Mouse (Mus musculus) heart, embryonic 10.5 days (tissue): ENCODE measurements around the gene Gyg. TPM values are rescaled to one million over a fixed set of nuclear protein-coding genes. Genes with fewer than 3 reads are reported as not detected.
A peak's percentile ranks its signal among the peaks of the same experiment; 100 is the strongest.

ENCODE experiments used
- DNase-seq: peaks from one replicate; pipeline ENCODE4 v3.0.0-alpha.2; 2017; ENCODE audit warnings: low spot score
- H3K27ac ChIP-seq: fragments of 300-500 bp; sonication (generic); 2 replicates; pipeline ENCODE4 v1.5.1; 2016; ENCODE audit warnings: mild to moderate bottlenecking
- H3K27me3 ChIP-seq: fragments of 300-500 bp; sonication (generic); 2 replicates; pipeline ENCODE4 v1.6.1; 2016; ENCODE audit warnings: mild to moderate bottlenecking; ENCODE audit not compliant: poor library complexity, insufficient read depth, severe bottlenecking
- H3K36me3 ChIP-seq: fragments of 300-500 bp; sonication (generic); 2 replicates; pipeline ENCODE4 v1.6.1; 2016; ENCODE audit warnings: mild to moderate bottlenecking, moderate library complexity
- H3K4me1 ChIP-seq: fragments of 300-500 bp; sonication (generic); 2 replicates; pipeline ENCODE4 v1.6.1; 2016; ENCODE audit warnings: mild to moderate bottlenecking
- H3K4me3 ChIP-seq: fragments of 300-500 bp; sonication (generic); 2 replicates; pipeline ENCODE4 v1.5.1; 2016; ENCODE audit warnings: mild to moderate bottlenecking, moderate library complexity
- H3K9me3 ChIP-seq: fragments of 300-500 bp; sonication (generic); 2 replicates; pipeline ENCODE4 v1.6.1; 2016; ENCODE audit warnings: mild to moderate bottlenecking, moderate library complexity
- WGBS: fragments of 180-500 bp; shearing (Covaris S2); methylation state at CpG from one replicate; pipeline ENCODE4 v1.1.7; 2016; 5-methylcytosine and 5-hydroxymethylcytosine counted together
- polyA plus RNA-seq: library from polyadenylated mRNA; unstranded; fragments of >200 nt; fragmentation: Nextera tagmentation; extraction: Ambion mirVana; gene quantifications from 2 replicates; pipeline ENCODE4 v1.2.1, GENCODE M21; 2016

Gyg gene
- polyA plus RNA-seq, 1 experiment from 2014 or later, result 444 TPM

DNA sequence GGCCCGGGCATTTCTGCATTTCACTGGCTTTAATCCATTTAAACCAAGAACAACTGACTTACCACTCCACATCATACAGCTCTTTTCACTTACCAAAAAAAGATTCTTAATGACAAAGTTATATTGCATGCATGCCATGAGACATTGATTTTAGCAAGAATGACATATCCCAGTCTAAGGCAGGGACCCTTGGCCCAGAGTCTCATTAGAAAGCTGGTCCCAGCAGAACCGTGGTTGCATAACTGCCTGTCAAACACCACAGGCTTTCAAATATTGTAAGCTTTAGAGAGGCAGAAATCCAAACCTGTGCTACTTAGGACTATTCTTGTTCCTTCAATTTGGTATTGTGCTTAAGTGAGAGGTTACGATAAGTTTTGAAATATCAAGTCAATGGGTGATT is 11.4 kb downstream of the Gyg start:
- H3K27me3 ChIP-seq, result no peaks in the 10 kb centered on the region
- no peaks in the 10 kb centered on the region for H3K9me3 ChIP-seq
- H3K4me1 ChIP-seq, result peaks cover 59% of the 10 kb centered on the region
- no peak overlapping the region for H3K4me3 ChIP-seq
- peak overlapping the region; percentile 77; the same call in 1 of the 2 replicates for H3K27ac ChIP-seq
- WGBS, result 80% methylated on average over 3 of the region's 3 CpGs
- peaks cover 58% of the 10 kb centered on the region for H3K36me3 ChIP-seq
- no peak for DNase-seq

DNA sequence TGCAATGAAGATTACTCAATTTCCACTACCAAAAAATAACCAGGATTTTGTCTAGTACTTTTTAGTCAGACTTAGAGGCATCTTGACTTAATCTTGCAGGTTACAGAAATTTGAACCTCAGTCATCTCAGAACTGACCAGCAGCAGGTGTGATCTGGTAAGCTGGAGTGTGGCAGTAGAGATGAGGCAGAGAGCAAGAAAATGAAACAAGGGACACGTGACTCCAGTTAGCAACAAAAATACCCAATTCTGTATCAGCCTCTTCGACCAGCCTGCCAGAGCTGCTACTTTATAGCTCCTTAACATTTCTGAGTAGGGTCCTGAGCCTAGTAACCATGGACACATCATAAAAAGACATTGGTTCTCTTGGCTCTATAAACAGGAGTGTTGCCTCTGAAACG is 12.5 kb downstream of the Gyg start:
- H3K36me3 ChIP-seq, result peaks cover 58% of the 10 kb centered on the region
- no peak overlapping the region for H3K4me3 ChIP-seq
- H3K27ac ChIP-seq, result peak overlapping the region; percentile 80
- peaks cover 47% of the 10 kb centered on the region for H3K4me1 ChIP-seq
- no peak for DNase-seq
- H3K9me3 ChIP-seq, result no peaks in the 10 kb centered on the region
- WGBS, result 54% methylated on average over 3 of the region's 3 CpGs
- H3K27me3 ChIP-seq, result no peaks in the 10 kb centered on the region

DNA sequence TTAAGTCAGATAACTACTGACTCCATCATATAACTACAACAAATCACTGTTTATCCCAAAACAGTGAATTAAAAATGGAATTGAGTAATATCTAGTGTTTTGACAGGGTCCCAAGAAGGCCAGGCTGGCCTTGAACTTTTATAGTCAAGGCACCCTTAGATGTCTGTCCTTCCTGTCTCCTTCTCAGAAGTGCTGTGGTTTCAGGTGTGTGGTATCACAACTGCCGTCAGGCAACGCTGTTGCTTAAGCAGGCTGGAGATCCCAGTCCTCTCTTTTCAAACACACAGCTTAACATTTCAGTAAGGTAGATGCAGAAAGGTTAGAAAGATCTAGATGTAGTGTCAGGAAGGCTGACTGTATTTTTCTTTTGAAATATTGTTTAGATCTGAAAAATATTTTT is 13.0 kb downstream of the Gyg start:
- Histone ChIP-seq H3K4me3 (no peak overlapping the region), H3K27me3 (no peaks in the 10 kb centered on the region), H3K4me1 (peaks cover 46% of the 10 kb centered on the region), H3K36me3 (peaks cover 60% of the 10 kb centered on the region), H3K9me3 (no peaks in the 10 kb centered on the region), H3K27ac (peak overlapping the region; percentile 80)
- 56% methylated on average over 2 of the region's 2 CpGs for WGBS
- no peak for DNase-seq

DNA sequence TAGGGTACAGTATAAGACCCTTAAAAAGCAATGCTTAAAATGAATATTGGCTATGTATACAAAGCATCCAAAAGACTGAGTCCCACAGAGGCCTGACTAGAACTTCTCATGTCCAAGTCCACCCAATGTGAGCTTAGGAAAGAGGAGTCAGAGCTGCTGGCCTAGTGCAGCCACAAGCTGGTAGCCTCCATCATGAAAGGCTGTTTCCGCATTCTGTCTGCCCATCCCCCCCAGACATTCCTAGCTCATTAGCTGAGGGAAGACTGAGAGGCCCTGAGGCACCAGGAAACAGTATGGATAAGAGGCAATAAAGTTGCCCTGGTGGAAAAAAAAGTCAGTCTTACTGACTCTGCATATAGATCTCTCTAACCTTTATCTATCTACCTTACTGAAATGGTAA is 13.4 kb downstream of the Gyg start:
- 7% methylated on average over 1 of the region's 1 CpGs for WGBS
- Histone ChIP-seq H3K4me3 (no peak overlapping the region), H3K27ac (peak overlapping the region; percentile 80), H3K27me3 (no peaks in the 10 kb centered on the region), H3K4me1 (peaks cover 43% of the 10 kb centered on the region), H3K9me3 (no peaks in the 10 kb centered on the region), H3K36me3 (peaks cover 62% of the 10 kb centered on the region)
- DNase-seq, result no peak

DNA sequence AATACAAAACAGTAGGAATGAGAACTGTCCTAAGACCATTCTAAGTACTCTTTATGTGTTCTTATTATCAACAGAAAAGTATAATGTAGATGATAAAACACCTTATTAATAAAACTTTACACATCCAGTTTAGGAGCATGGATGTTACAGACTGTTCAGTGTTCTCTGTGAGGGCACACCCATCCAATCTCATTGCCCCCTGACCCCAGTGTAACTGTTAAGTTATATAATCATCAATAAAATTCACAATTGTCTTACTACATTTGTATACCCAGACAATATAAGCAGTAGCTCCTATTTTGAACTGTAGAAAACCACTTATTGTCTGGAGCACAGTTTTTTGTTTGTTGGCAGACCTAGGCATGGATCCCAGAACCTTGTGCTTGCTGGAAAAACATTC is 13.9 kb downstream of the Gyg start:
- no peak for DNase-seq
- H3K27ac ChIP-seq, result peak overlapping the region; percentile 80
- no peaks in the 10 kb centered on the region for H3K9me3 ChIP-seq
- no peaks in the 10 kb centered on the region for H3K27me3 ChIP-seq
- H3K4me1 ChIP-seq, result peaks cover 42% of the 10 kb centered on the region
- H3K36me3 ChIP-seq, result peaks cover 65% of the 10 kb centered on the region
- H3K4me3 ChIP-seq, result no peak overlapping the region

DNA sequence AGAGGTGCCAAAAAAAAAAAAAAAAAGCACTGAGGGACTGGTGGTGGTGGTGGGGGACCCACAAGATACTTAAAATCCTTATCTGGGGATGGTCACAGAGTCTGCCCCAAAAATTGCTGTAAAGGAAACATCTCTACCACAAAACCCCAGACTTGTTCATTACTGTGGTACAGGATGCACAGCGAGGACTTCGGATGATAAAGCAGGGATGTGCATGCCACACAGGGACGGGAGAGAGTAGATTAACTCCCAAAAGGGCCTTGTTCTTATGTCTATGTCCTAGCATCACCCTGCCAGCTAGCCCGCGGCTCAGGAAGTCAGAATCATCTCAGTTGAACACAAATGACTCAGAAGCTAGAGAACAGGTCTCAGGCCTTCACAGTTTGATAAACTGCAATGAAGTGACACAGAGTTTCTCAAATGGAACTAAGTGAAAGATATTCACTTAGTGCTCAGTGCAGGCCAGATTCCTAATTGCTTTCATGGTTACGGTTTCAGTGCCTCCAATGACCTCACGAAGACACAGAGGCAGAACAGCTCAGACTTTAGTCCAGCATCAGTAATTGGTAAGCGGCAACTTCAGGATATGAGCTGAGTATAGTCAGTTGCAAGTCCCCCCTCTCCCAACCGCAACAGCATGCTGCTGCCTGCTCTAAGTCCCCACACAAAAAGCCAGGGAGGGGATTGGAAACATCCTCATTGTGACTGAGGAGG is 18.1 kb downstream of the Gyg start:
- Histone ChIP-seq H3K27ac (peak overlapping the region; percentile 48; the same call in 1 of the 2 replicates), H3K4me3 (no peak overlapping the region), H3K36me3 (peaks cover 87% of the 10 kb centered on the region), H3K4me1 (peaks cover 39% of the 10 kb centered on the region), H3K27me3 (no peaks in the 10 kb centered on the region), H3K9me3 (no peaks in the 10 kb centered on the region)
- WGBS, result 80% methylated on average over 9 of the region's 9 CpGs
- DNase-seq, result no peak

DNA sequence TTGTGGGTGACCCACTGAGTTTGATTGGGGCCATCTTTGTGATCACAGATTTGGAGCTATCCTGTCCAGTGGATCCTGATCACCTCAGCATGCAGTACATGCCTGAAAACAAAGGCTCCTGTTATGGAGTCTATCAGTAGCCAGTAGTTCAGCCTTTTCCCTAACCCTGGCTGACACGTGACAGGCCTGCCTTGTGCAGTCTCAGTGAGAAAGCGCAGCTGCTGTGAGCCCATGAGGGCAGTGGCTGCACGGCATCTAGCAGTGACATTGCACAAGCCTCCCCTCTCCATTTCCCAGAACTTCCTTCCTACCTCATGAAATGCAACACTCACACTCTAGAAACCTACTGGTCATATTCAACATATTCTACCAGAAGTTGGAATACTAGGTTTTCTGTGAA is 20.6 kb downstream of the Gyg start:
- peaks cover 90% of the 10 kb centered on the region for H3K36me3 ChIP-seq
- no peak for DNase-seq
- peak overlapping the region; percentile 37; the same call in 1 of the 2 replicates for H3K27ac ChIP-seq
- H3K9me3 ChIP-seq, result no peaks in the 10 kb centered on the region
- no peak overlapping the region for H3K4me3 ChIP-seq
- 45% methylated on average over 3 of the region's 3 CpGs for WGBS
- no peaks in the 10 kb centered on the region for H3K27me3 ChIP-seq
- H3K4me1 ChIP-seq, result peaks cover 47% of the 10 kb centered on the region

DNA sequence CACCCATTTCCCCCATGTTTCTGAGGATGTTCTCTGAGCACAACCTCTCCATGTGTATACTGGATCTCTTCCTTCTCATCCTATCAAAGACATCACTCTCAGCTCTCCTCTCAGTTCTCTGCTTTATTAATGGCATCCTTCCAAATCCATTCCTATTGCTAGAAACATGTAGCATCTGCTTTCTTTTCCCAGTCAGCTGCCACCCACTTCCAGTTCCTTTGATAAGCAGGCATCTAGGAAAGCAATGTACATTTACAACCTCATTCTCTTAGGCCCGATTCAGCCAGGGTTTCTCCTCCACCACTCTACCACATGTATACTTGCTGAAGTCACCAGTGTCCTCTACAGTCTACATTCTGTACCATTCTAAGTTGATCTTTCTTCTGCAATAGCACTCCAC is 21.4 kb downstream of the Gyg start:
- DNase-seq, result no peak
- Histone ChIP-seq H3K4me3 (no peak overlapping the region), H3K27ac (0 out of 2 replicates have a peak overlapping the region, but pooled peaks have one; percentile 37), H3K9me3 (no peaks in the 10 kb centered on the region), H3K36me3 (peaks cover 90% of the 10 kb centered on the region), H3K27me3 (no peaks in the 10 kb centered on the region), H3K4me1 (peaks cover 47% of the 10 kb centered on the region)
- WGBS, result 57% methylated on average over 1 of the region's 1 CpGs

DNA sequence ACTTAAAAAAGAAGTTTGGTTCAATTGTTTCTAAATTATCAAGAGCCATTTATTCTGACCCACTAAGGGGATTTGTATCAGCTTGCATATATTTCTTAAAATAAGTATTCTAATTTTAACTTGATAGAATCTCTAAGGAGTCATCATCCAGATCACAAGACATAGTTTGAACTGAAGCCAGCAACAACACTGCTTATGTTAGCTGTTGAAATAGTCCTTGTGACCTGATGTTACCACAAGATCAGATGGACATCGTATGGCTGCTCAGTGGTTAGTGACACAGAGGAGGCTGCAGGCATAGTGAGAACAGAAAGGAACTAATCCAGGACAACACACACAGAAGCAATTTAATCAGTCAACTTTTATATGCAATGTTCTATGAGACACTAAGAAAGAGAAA is 22.4 kb downstream of the Gyg start:
- Histone ChIP-seq H3K27ac (no peak overlapping the region; the same call in 1 of the 2 replicates), H3K9me3 (no peaks in the 10 kb centered on the region), H3K4me3 (no peak overlapping the region), H3K4me1 (peaks cover 47% of the 10 kb centered on the region), H3K27me3 (no peaks in the 10 kb centered on the region), H3K36me3 (peaks cover 91% of the 10 kb centered on the region)
- 86% methylated on average over 1 of the region's 1 CpGs for WGBS
- no peak for DNase-seq

DNA sequence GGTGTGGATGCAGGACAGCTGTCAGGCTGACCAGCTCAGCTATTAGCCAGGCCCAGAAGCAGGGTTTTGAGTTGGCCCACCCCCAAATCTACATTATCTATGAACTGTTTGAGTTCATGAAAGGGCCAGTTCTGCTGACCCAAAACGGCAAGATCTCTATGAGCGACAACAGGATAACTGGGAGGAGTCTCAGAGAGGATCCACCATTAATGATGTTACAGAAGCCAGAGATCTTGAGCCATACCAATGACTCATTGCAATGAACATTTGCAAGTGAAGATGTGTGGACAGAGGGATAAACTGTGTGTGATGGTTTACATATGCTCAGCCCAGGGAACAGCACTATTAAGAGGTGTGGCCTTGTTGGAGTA is 23.8 kb downstream of the Gyg start:
- H3K4me1 ChIP-seq, result peaks cover 41% of the 10 kb centered on the region
- 78% methylated on average over 2 of the region's 2 CpGs for WGBS
- H3K36me3 ChIP-seq, result peaks cover 91% of the 10 kb centered on the region
- no peak for DNase-seq
- H3K27me3 ChIP-seq, result no peaks in the 10 kb centered on the region
- peak overlapping the region; percentile 75 for H3K27ac ChIP-seq
- no peaks in the 10 kb centered on the region for H3K9me3 ChIP-seq
- H3K4me3 ChIP-seq, result no peak overlapping the region

DNA sequence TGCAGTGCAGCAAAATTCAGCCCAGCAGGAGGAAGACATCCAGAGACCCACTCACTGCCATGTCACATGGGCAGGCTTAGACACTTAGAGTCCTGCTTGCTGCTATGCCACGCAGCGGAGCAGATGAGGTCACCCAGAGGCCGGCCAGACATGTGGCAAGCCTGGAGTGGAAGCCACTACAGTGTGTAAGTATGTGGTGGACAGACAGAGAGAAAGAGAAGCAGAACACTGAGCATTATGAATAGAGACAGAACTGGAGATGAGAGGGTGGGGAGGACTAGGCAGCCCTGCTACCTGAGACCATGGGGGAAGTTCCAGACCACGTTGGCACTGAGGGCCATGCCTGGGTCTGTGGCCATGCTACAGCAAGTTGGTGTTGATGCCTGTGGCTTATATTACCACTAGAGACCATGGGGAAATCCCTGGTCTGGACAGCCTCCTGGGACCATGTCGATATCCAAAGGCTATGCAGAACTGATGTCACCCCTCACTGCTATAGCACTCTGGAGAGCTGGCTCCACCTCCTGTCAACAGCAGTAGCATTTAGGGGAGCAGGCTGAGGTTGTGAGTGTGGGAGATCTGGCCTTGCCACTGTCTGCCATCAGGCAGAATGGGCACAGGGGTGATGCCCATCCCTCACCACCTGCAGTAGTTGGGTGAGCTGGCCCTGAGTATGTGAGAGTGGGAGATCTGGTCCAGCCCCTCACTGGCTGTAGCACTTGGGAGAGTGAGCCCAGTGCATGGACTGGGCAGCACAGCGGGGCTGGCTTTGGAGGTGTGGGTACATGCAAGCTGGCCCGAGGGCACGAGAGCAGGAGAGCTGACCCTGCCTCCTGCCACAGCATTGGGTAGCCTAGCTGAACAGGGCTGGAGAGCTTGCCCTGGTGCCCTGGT is 24.4 kb downstream of the Gyg start:
- Histone ChIP-seq H3K9me3 (no peaks in the 10 kb centered on the region), H3K27ac (peak overlapping the region; percentile 75), H3K27me3 (no peaks in the 10 kb centered on the region), H3K4me1 (peaks cover 37% of the 10 kb centered on the region), H3K36me3 (peaks cover 89% of the 10 kb centered on the region), H3K4me3 (no peak overlapping the region)
- DNase-seq, result no peak
- 63% methylated on average over 8 of the region's 8 CpGs for WGBS

DNA sequence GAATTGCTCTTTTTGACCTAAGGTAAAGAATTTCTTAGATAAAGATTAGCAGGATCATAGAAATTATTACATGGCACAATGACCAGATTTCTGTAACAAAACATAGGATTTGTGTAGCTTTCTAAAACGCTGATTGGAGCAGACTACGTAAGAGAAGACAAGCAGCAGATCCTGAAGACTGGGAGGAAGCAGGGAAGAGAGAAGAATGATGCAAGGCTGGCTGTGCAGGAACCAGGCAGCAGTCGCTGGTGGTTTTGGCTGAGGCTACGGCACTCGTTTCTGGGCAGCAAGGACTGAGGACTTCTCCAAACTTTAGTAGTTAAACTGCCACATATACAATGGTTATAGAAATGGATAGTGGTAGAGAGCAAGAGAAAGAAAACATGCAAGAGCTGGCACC is 25.6 kb downstream of the Gyg start:
- H3K9me3 ChIP-seq, result no peaks in the 10 kb centered on the region
- WGBS, result 92% methylated on average over 5 of the region's 5 CpGs

DNA sequence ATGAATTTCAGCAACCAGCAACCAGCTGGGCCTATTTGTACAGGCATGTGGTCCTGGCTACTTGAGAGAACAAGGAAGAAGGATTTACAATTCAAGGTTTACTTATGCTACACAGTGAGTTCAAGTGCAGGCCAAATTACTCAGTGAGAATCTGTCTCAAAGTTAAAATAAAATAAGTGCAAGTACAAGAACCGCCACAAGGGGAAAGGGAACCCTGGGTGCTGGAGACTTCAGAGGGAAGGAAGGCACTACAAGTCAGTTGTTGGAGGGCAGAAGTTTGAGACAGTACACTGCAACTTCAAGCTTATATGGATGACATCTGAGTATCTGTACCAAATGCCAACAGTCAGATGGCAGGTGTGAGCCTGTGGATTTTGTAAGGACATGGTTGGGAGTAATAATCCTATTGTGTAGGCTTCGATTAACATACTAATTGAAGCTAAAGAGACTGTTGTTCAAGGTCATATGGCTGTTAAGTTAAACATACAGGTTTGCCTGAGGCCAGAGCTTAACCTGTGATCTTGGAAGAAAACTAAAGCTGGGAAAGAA is 28.0 kb downstream of the Gyg start:
- Histone ChIP-seq H3K36me3 (peaks cover 90% of the 10 kb centered on the region), H3K9me3 (no peaks in the 10 kb centered on the region), H3K4me1 (peaks cover 16% of the 10 kb centered on the region), H3K4me3 (no peak overlapping the region), H3K27ac (no peak overlapping the region), H3K27me3 (no peaks in the 10 kb centered on the region)
- WGBS, result 77% methylated on average over 2 of the region's 2 CpGs
- DNase-seq, result no peak

More for the DNA sequence above, 25.6 kb downstream of the Gyg start:
- H3K4me3 ChIP-seq, result no peak overlapping the region
- H3K36me3 ChIP-seq, result peaks cover 90% of the 10 kb centered on the region
- no peak for DNase-seq
- H3K4me1 ChIP-seq, result peaks cover 27% of the 10 kb centered on the region
- H3K27ac ChIP-seq, result no peak overlapping the region
- no peaks in the 10 kb centered on the region for H3K27me3 ChIP-seq
